Mouse (Mus musculus) lung, embryonic 14.5 days (tissue): ENCODE measurements around the gene Ap4s1. TPM values are rescaled to one million over a fixed set of nuclear protein-coding genes. Genes with fewer than 3 reads are reported as not detected.

ENCODE experiments used
- ATAC-seq: fragments of 200-750 bp; cut with Nextera tagmentation; 2 replicates; pipeline ENCODE4 v1.8.0; 2017; ENCODE audit warnings: mild to moderate bottlenecking, moderate TSS enrichment, moderate library complexity; ENCODE audit not compliant: insufficient read depth
- DNase-seq: peaks from one replicate; pipeline ENCODE4 v3.0.0-alpha.2; 2015
- H3K27ac ChIP-seq: fragments of 300-500 bp; sonication (generic); 2 replicates; pipeline ENCODE4 v1.5.1; 2014; ENCODE audit warnings: low read depth, mild to moderate bottlenecking, moderate library complexity
- H3K27me3 ChIP-seq: fragments of 300-500 bp; sonication (generic); 2 replicates; pipeline ENCODE4 v1.6.1; 2014; ENCODE audit warnings: low read length, control low read depth; ENCODE audit not compliant: insufficient read depth
- H3K36me3 ChIP-seq: fragments of 300-500 bp; sonication (generic); 2 replicates; pipeline ENCODE4 v1.6.1; 2014; ENCODE audit warnings: control low read depth; ENCODE audit not compliant: insufficient read depth
- H3K4me1 ChIP-seq: fragments of 300-500 bp; sonication (generic); 2 replicates; pipeline ENCODE4 v1.6.1; 2014; ENCODE audit warnings: antibody characterized with exemption, control low read depth; ENCODE audit not compliant: insufficient read depth
- H3K4me2 ChIP-seq: fragments of 300-500 bp; sonication (generic); 2 replicates; pipeline ENCODE4 v1.6.1; 2014; ENCODE audit warnings: mild to moderate bottlenecking
- H3K4me3 ChIP-seq: fragments of 300-500 bp; sonication (generic); 2 replicates; pipeline ENCODE4 v1.5.1; 2014; ENCODE audit warnings: low read depth, low read length
- H3K9ac ChIP-seq: fragments of 300-500 bp; sonication (generic); 2 replicates; pipeline ENCODE4 v1.6.1; 2014
- H3K9me3 ChIP-seq: fragments of 300-500 bp; sonication (generic); 2 replicates; pipeline ENCODE4 v1.6.1; 2016; ENCODE audit warnings: low read depth, low read length, control low read depth
- CTCF ChIP-seq: IDR thresholded peaks from 2 replicates; pipeline ENCODE4 v1.5.1; 2016; ENCODE audit warnings: antibody characterized with exemption, low read depth
- WGBS: fragments of 180-500 bp; shearing (Covaris S2); extraction: QIAGEN DNeasy Blood & Tissue Kit; methylation state at CpG from one replicate; pipeline ENCODE4 v1.1.7; 2014; 5-methylcytosine and 5-hydroxymethylcytosine counted together
- polyA plus RNA-seq: library from polyadenylated mRNA; unstranded; fragments of >200 nt; fragmentation: Nextera tagmentation; extraction: Ambion mirVana; gene quantifications from 2 replicates; pipeline ENCODE4 v1.2.1, GENCODE M21; 2014

Gene Ap4s1
- polyA plus RNA-seq, 1 experiment from 2014 or later = 38.5 TPM

- H3K4me1 ChIP-seq = no peaks in the 10 kb centered on the region
- H3K9ac ChIP-seq = no peak overlapping the region
- no peak for TF ChIP-seq CTCF
- no peaks in the 10 kb centered on the region for H3K27me3 ChIP-seq
- ATAC-seq (no peak), DNase-seq (no peak)
- no peak overlapping the region for H3K4me2 ChIP-seq
- H3K4me3 ChIP-seq = no peak overlapping the region
- no peaks in the 10 kb centered on the region for H3K9me3 ChIP-seq
- no peak overlapping the region for H3K27ac ChIP-seq
- peaks cover 66% of the 10 kb centered on the region for H3K36me3 ChIP-seq
- 92% methylated on average over 15 of the region's 15 CpGs for WGBS
Measured at GRCm38 (mm10) chr12:51768702-51769101, 77.9 kb downstream of the Ap4s1 start.

- 91% methylated on average over 7 of the region's 7 CpGs for WGBS
- H3K9ac ChIP-seq = no peak overlapping the region
- H3K4me1 ChIP-seq = no peaks in the 10 kb centered on the region
- TF ChIP-seq CTCF = peak; percentile 60
- H3K4me3 ChIP-seq = no peak overlapping the region
- peaks cover 88% of the 10 kb centered on the region for H3K36me3 ChIP-seq
- H3K27me3 ChIP-seq = no peaks in the 10 kb centered on the region
- no peak for ATAC-seq
- DNase-seq = peak; percentile 57
- no peak overlapping the region for H3K4me2 ChIP-seq
- H3K9me3 ChIP-seq = no peaks in the 10 kb centered on the region
- no peak overlapping the region for H3K27ac ChIP-seq
Measured at GRCm38 (mm10) chr12:51784842-51785241, 94.0 kb downstream of the Ap4s1 start.

Other genes starting within 250 kb of the Ap4s1 start
- gene Coch, start 97.7 kb upstream of the Ap4s1 start, polyA plus RNA-seq = 0.42 and 0.68 TPM in 2 replicates
- gene Strn3, start 864 bp downstream of the Ap4s1 start, polyA plus RNA-seq = 56.5 and 61.3 TPM in 2 replicates
- gene Hectd1, start 138.5 kb downstream of the Ap4s1 start, polyA plus RNA-seq = 46.6 and 46.8 TPM in 2 replicates